Mouse (Mus musculus): ENCODE results near the gene Gm13128. TPM values are rescaled to one million over a fixed set of nuclear protein-coding genes. Genes with fewer than 3 reads are reported as not detected.
"Not testable (repeated sequence)": the region's sequence is repeated elsewhere in the genome, so short reads cannot be mapped to it uniquely, and the experiment has no call there.

Gm13128 gene
- polyA plus RNA-seq (2014; fragmentation: Nextera tagmentation; extraction: Ambion mirVana): not detected in 2 replicates

- not testable (repeated sequence) for H3K27ac ChIP-seq (ENCODE audit: low read depth, low read length); H3K4me2 ChIP-seq; H3K9me3 ChIP-seq (ENCODE audit: control insufficient read depth, low read length); H3K4me1 ChIP-seq (replicated peaks; ENCODE audit: control insufficient read depth, insufficient read depth, low read length); H3K4me3 ChIP-seq (ENCODE audit: low read depth, low read length); H3K9ac ChIP-seq (ENCODE audit: low read depth, low read length); DNase-seq (ENCODE audit: low spot score); ATAC-seq (replicated peaks; ENCODE audit: low FRiP score); H3K27me3 ChIP-seq (replicated peaks; ENCODE audit: control insufficient read depth, insufficient read depth, low read length); H3K36me3 ChIP-seq (ENCODE audit: control insufficient read depth, insufficient read depth, low read length)
- WGBS: 60% methylated on average over 4 of the region's 4 CpGs
Observed at GRCm38 (mm10) chr4:144329949-144330348, at the start of gene Gm13128. Gene Gm13128, plus strand, starts transcription at chr4:144330249.

DNA sequence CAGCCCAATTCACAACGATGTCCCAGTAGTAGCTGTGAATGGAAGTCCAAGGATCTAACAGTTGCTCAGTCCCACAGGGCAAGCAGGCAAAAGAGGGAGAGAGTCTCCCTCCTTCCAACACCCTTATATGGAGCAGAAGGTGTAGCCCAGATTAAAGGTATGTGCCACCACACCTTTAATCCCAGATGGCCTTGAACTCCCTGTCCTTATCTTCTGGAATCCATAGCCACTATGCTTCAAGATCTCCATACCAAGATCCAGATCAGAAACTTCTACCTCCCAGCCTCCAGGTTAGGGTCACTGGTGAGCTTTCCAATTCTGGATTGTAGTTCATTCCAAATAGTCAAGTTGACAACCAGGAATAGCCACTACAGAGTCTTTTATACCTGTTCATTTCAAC lies 49.7 kb upstream of the Gm13128 start, which contains the start of gene Pramel5:
Pramel5 (minus strand) TSS at position 101 of the 400 bp plus-strand sequence.
- DNase-seq (ENCODE audit: low spot score); H3K36me3 ChIP-seq (ENCODE audit: control insufficient read depth, insufficient read depth, low read length); H3K4me1 ChIP-seq (replicated peaks; ENCODE audit: control insufficient read depth, insufficient read depth, low read length); ATAC-seq (replicated peaks; ENCODE audit: low FRiP score); H3K9ac ChIP-seq (ENCODE audit: low read depth, low read length); H3K4me3 ChIP-seq (ENCODE audit: low read depth, low read length); H3K27me3 ChIP-seq (replicated peaks; ENCODE audit: control insufficient read depth, insufficient read depth, low read length); H3K4me2 ChIP-seq; H3K9me3 ChIP-seq (ENCODE audit: control insufficient read depth, low read length); H3K27ac ChIP-seq (ENCODE audit: low read depth, low read length): not testable (repeated sequence)
- WGBS: 81% methylated on average over 1 of the region's 1 CpGs

GRCm38 (mm10) chr4:144299414-144299813 lies 30.6 kb upstream of the Gm13128 start:
- not testable (repeated sequence) for H3K4me1 ChIP-seq (replicated peaks; ENCODE audit: control insufficient read depth, insufficient read depth, low read length); H3K36me3 ChIP-seq (ENCODE audit: control insufficient read depth, insufficient read depth, low read length); DNase-seq (ENCODE audit: low spot score); H3K27me3 ChIP-seq (replicated peaks; ENCODE audit: control insufficient read depth, insufficient read depth, low read length); H3K4me2 ChIP-seq; H3K9me3 ChIP-seq (ENCODE audit: control insufficient read depth, low read length); H3K27ac ChIP-seq (ENCODE audit: low read depth, low read length); H3K4me3 ChIP-seq (ENCODE audit: low read depth, low read length); H3K9ac ChIP-seq (ENCODE audit: low read depth, low read length); ATAC-seq (replicated peaks; ENCODE audit: low FRiP score)
- WGBS: 62% methylated on average over 1 of the region's 1 CpGs

DNA sequence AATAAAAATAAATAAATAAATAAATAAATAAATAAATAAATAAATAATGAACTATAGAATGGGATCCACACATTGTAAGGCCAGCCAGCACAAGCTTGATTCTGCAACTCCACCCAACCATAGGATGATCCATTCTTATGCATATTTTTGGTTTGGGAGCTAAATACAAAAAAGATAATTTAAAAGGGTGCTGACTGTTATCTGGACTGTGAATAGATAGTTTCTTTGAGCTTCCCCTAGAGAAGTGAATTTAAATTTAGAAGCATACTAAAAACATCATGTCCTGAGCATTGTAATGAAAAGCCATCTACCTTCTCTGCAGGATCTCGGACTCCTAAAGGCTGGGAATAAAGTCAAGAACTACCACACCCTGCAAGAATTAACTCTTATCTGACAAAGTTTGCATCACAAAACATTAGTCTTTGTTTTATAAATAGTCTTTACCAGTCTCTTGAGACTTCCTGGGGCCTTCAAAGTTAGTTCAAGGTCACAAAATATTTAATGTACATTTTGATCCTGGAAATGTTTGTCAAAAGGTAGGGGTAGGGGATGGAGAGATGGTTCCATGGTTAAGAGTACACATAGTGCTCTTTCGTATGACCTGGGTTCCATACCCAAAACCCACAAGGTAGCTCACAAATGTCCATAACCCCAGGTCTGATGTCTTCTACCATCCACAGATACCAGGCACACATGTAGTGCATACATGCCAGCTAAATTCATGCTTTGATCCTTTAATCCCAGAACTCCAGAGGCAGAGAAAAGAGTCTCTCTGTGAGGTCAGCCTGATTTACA lies 17.2 kb upstream of the Gm13128 start:
- H3K36me3 ChIP-seq (ENCODE audit: control insufficient read depth, insufficient read depth, low read length); H3K4me1 ChIP-seq (replicated peaks; ENCODE audit: control insufficient read depth, insufficient read depth, low read length); H3K27ac ChIP-seq (ENCODE audit: low read depth, low read length); H3K9ac ChIP-seq (ENCODE audit: low read depth, low read length); ATAC-seq (replicated peaks; ENCODE audit: low FRiP score); H3K4me2 ChIP-seq; H3K27me3 ChIP-seq (replicated peaks; ENCODE audit: control insufficient read depth, insufficient read depth, low read length); H3K4me3 ChIP-seq (ENCODE audit: low read depth, low read length); H3K9me3 ChIP-seq (ENCODE audit: control insufficient read depth, low read length); DNase-seq (ENCODE audit: low spot score): not testable (repeated sequence)
- WGBS: 75% methylated on average over 2 of the region's 2 CpGs

DNA sequence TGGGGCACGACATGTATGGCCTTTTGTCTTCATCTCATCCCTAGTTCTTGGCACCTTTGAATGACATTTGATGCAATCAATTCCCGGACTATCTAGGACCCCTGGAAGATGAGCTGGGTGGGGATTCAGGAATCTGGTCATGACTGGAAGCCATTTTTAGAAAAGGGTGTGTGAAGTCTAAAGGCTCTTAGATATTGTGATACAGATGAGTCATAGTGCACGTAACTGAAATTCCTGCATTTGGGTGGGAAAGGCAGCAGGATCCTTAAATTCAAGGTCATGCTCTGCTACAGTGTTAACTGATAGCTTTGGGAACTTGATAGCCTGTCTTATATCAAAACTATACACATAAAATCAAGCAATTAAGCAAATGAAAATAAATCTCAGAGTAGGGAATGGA lies 5.8 kb downstream of the Gm13128 start:
- H3K9ac ChIP-seq (ENCODE audit: low read depth, low read length); H3K4me3 ChIP-seq (ENCODE audit: low read depth, low read length); ATAC-seq (replicated peaks; ENCODE audit: low FRiP score); H3K27me3 ChIP-seq (replicated peaks; ENCODE audit: control insufficient read depth, insufficient read depth, low read length); H3K4me2 ChIP-seq; H3K4me1 ChIP-seq (replicated peaks; ENCODE audit: control insufficient read depth, insufficient read depth, low read length); H3K9me3 ChIP-seq (ENCODE audit: control insufficient read depth, low read length); DNase-seq (ENCODE audit: low spot score); H3K36me3 ChIP-seq (ENCODE audit: control insufficient read depth, insufficient read depth, low read length); H3K27ac ChIP-seq (ENCODE audit: low read depth, low read length): not testable (repeated sequence)
- WGBS: 78% methylated on average over 2 of the region's 3 CpGs

GRCm38 (mm10) chr4:144357642-144358041 lies 27.6 kb downstream of the Gm13128 start, which contains the start of gene Gm13119:
Gene Gm13119, plus strand, starts transcription at chr4:144357942.
- not testable (repeated sequence) for H3K27ac ChIP-seq (ENCODE audit: low read depth, low read length); H3K36me3 ChIP-seq (ENCODE audit: control insufficient read depth, insufficient read depth, low read length); H3K4me2 ChIP-seq; H3K9ac ChIP-seq (ENCODE audit: low read depth, low read length); H3K9me3 ChIP-seq (ENCODE audit: control insufficient read depth, low read length); H3K4me1 ChIP-seq (replicated peaks; ENCODE audit: control insufficient read depth, insufficient read depth, low read length); H3K4me3 ChIP-seq (ENCODE audit: low read depth, low read length); ATAC-seq (replicated peaks; ENCODE audit: low FRiP score); DNase-seq (ENCODE audit: low spot score); H3K27me3 ChIP-seq (replicated peaks; ENCODE audit: control insufficient read depth, insufficient read depth, low read length)
- 91% methylated on average over 3 of the region's 3 CpGs for WGBS

DNA sequence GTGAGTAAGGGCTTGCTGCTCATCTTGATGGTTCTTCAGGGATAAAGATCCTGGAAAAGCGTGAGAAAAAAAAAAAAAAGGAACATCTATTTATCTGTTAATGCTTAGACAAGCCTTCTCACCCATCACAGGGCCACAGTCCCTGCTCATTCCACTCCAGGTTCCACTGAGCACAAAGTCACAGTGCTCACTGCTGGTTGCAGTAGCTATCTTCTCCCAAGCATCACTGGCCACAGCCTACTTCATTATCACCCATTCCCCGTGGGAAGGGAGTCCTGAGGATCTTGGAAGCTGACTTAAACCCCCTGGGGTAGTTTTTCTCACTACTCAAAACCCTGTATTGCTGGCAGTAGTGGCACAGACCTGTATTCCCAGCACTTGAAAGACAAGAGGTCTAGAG lies 47.9 kb downstream of the Gm13128 start, which contains the start of gene Pramef20:
Pramef20 (minus strand) TSS at position 23 of the 400 bp plus-strand sequence.
- Histone ChIP-seq H3K9ac (ENCODE audit: low read depth, low read length) (no peak within 1 kb of the TSS), H3K36me3 (ENCODE audit: control insufficient read depth, insufficient read depth, low read length) (no peaks in the 10 kb centered on the region), H3K4me2 (no peak within 1 kb of the TSS), H3K4me3 (ENCODE audit: low read depth, low read length) (no peak within 1 kb of the TSS), H3K9me3 (ENCODE audit: control insufficient read depth, low read length) (no peaks in the 10 kb centered on the region), H3K27ac (ENCODE audit: low read depth, low read length) (no peak within 1 kb of the TSS), H3K27me3 (replicated peaks; ENCODE audit: control insufficient read depth, insufficient read depth, low read length) (no peaks in the 10 kb centered on the region), H3K4me1 (replicated peaks; ENCODE audit: control insufficient read depth, insufficient read depth, low read length) (no peaks in the 10 kb centered on the region)
- WGBS: 33% methylated on average over 2 of the region's 2 CpGs
- no peak for DNase-seq (ENCODE audit: low spot score)
- ATAC-seq (replicated peaks; ENCODE audit: low FRiP score): no peak
